Mouse (Mus musculus): Measurements from ENCODE around the gene Trim46. TPM values are rescaled to one million over a fixed set of nuclear protein-coding genes. Genes with fewer than 3 reads are reported as not detected.
"Not testable (repeated sequence)": the region's sequence is repeated elsewhere in the genome, so short reads cannot be mapped to it uniquely, and the experiment has no call there.

Trim46 gene
- total RNA-seq, 2 experiments from 2014 or later: 1.7 to 2.9 TPM

- no peak for DNase-seq (ENCODE audit: low spot score in 2 of 2)
Observed at GRCm38 (mm10) chr3:89236516-89236915, 9.6 kb downstream of the Trim46 start.

GRCm38 (mm10) chr3:89233562-89234110 is 12.5 kb downstream of the Trim46 start:
- no peak for DNase-seq (ENCODE audit: low spot score in 2 of 2)

GRCm38 (mm10) chr3:89232614-89233013 is 13.5 kb downstream of the Trim46 start:
- DNase-seq (ENCODE audit: low spot score in 2 of 2): no peak

- no peak for DNase-seq (ENCODE audit: low spot score in 2 of 2)
Observed at GRCm38 (mm10) chr3:89231772-89232275, 14.3 kb downstream of the Trim46 start.

- no peak for DNase-seq (ENCODE audit: low spot score in 2 of 2)
Observed at GRCm38 (mm10) chr3:89231345-89231744, 14.8 kb downstream of the Trim46 start.

GRCm38 (mm10) chr3:89230561-89230960 is 15.5 kb downstream of the Trim46 start:
- no peak for DNase-seq (ENCODE audit: low spot score in 2 of 2)

GRCm38 (mm10) chr3:89229276-89229675 is 16.8 kb downstream of the Trim46 start:
- DNase-seq (ENCODE audit: low spot score in 2 of 2): no peak

- no peak for DNase-seq (ENCODE audit: low spot score in 2 of 2)
Observed at GRCm38 (mm10) chr3:89228836-89229235, 17.3 kb downstream of the Trim46 start, which contains the start of gene Muc1. Gene Muc1, plus strand, starts transcription at chr3:89229057.

- DNase-seq (ENCODE audit: low spot score in 2 of 2): peak; percentile 87 to 90
Observed at GRCm38 (mm10) chr3:89228180-89228549, 17.9 kb downstream of the Trim46 start.

- peak; percentile 72 to 74 for DNase-seq (ENCODE audit: low spot score in 2 of 2)
Observed at GRCm38 (mm10) chr3:89227307-89228179, 18.6 kb downstream of the Trim46 start.

GRCm38 (mm10) chr3:89226900-89227299 is 19.2 kb downstream of the Trim46 start, which contains the start of gene Mtx1:
Gene Mtx1, minus strand, starts transcription at chr3:89227088.
- no peak for DNase-seq (ENCODE audit: low spot score in 2 of 2)

GRCm38 (mm10) chr3:89226361-89226760 is 19.7 kb downstream of the Trim46 start:
- DNase-seq (ENCODE audit: low spot score in 2 of 2): no peak

- DNase-seq (ENCODE audit: low spot score in 2 of 2): no peak
Observed at GRCm38 (mm10) chr3:89225918-89226317, 20.2 kb downstream of the Trim46 start.

- DNase-seq (ENCODE audit: low spot score in 2 of 2): no peak
Observed at GRCm38 (mm10) chr3:89225321-89225815, 20.7 kb downstream of the Trim46 start.

- no peak for DNase-seq (ENCODE audit: low spot score in 2 of 2)
Observed at GRCm38 (mm10) chr3:89224796-89225195, 21.3 kb downstream of the Trim46 start.

GRCm38 (mm10) chr3:89221167-89221566 is 24.9 kb downstream of the Trim46 start:
- no peak for DNase-seq (ENCODE audit: low spot score in 2 of 2)

GRCm38 (mm10) chr3:89219546-89219945 is 26.6 kb downstream of the Trim46 start:
- no peak for DNase-seq (ENCODE audit: low spot score in 2 of 2)

GRCm38 (mm10) chr3:89218271-89218670 is 27.8 kb downstream of the Trim46 start:
- no peak for DNase-seq (ENCODE audit: low spot score in 2 of 2)

- not testable (repeated sequence) for DNase-seq (ENCODE audit: low spot score in 2 of 2)
Observed at GRCm38 (mm10) chr3:89216407-89216806, 29.7 kb downstream of the Trim46 start.

GRCm38 (mm10) chr3:89215853-89216252 is 30.3 kb downstream of the Trim46 start:
- peak; percentile 73 to 81 for DNase-seq (ENCODE audit: low spot score in 2 of 2)

GRCm38 (mm10) chr3:89214681-89215411 is 31.3 kb downstream of the Trim46 start, which contains the start of gene Thbs3:
Gene Thbs3, plus strand, starts transcription at chr3:89215180.
- DNase-seq (ENCODE audit: low spot score in 2 of 2): no peak

Measured in adrenal gland, adult 18-20 months (tissue).